Mouse (Mus musculus) liver, postnatal 0 days (tissue): ENCODE measurements around the gene Tsg101.

Experiments used
- CTCF ChIP-seq: sonication (generic); IDR thresholded peaks from 2 replicates; pipeline ENCODE4 v1.5.1; 2016; ENCODE audit warnings: antibody characterized with exemption, low read depth
- EP300 ChIP-seq: IDR thresholded peaks from 2 replicates; pipeline ENCODE4 v1.6.1; 2016; ENCODE audit warnings: antibody characterized with exemption, low read depth, mild to moderate bottlenecking

- TF ChIP-seq CTCF (no peak), EP300 (no peak)
These were observed 79.4 kb downstream of the Tsg101 start for GRCm38 (mm10) chr7:46840326-46840725.
